Mouse (Mus musculus): ENCODE data around the gene Dnmt1.

GRCm38 (mm10) chr9:20893590-20894343 is 65.9 kb downstream of the Dnmt1 start:
- TF ChIP-seq CTCF (IDR thresholded peaks at IDR 0.05; ENCODE audit: control insufficient read depth, insufficient read depth, insufficient replicate concordance, low read depth, low read length) (no peak), POLR2A (IDR thresholded peaks at IDR 0.05; ENCODE audit: control insufficient read depth, low read depth, low read length) (no peak)
